Comparison of ENCODE assay signal across 8 mouse cellular contexts in the genomic region with DNA sequence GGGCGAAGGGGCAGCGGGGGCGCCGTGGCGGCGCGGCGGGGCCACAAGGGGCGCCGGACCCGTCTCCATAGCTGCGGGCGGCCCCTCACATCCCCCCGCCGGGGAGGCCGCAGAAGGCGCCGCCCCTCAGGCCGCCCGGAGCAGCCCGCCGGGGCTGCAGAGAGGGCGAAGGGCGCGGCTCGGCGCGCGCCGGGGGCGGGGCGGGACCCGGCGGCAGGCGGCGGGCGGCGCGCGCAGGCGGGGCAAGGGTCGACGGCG. TPM values are rescaled to one million over a fixed set of nuclear protein-coding genes. Genes with fewer than 3 reads are reported as not detected.
DNase-seq lines count a peak whose midpoint lies in the region; ATAC-seq lines count a peak whose summit lies in the region.

A gene (minus strand): TSS at position 174 of the 258 bp plus-strand sequence.

- peak within 1 kb of the TSS; percentile 93 for H3K9ac ChIP-seq in intestine, embryonic 16.5 days (ENCODE audit: low read depth, low read length)

- peak within 1 kb of the TSS; percentile 78 for H3K4me2 ChIP-seq in intestine, embryonic 16.5 days (ENCODE audit: low read depth, low read length)

- 0% methylated on average over 20 of the region's 44 CpGs for WGBS in intestine, embryonic 16.5 days
- 0% methylated on average over 33 of the region's 44 CpGs for WGBS in midbrain, embryonic 10.5 days

- peaks cover 4% of the 10 kb centered on the region; the same call in 1 of the 2 replicates for H3K36me3 ChIP-seq in intestine, embryonic 16.5 days (ENCODE audit: control insufficient read depth, insufficient read depth, low read length)
- H3K36me3 ChIP-seq in midbrain, embryonic 10.5 days, result peaks cover 20% of the 10 kb centered on the region

- H3K27ac ChIP-seq in intestine, embryonic 16.5 days (ENCODE audit: low read length), result peak within 1 kb of the TSS; percentile 90
- peak within 1 kb of the TSS; percentile 93 for H3K27ac ChIP-seq in midbrain, embryonic 10.5 days (replicated peaks)

- DNase-seq in layer of hippocampus, adult 18-20 months (ENCODE audit: low spot score in 2 of 2), result peak in 1 of 2 experiments; percentile 50
- no peak for DNase-seq in layer of hippocampus, adult 9-11 months
- no peak for DNase-seq in adrenal gland, postnatal 14 days
- no peak for DNase-seq in gastrocnemius, postnatal 25 days
- DNase-seq in midbrain, embryonic 10.5 days (ENCODE audit: low spot score), result no peak
- no peak for DNase-seq in ovary, postnatal 36 days (ENCODE audit: low spot score)
- DNase-seq in ovary, postnatal 10 days (ENCODE audit: low spot score), result no peak

- H3K27me3 ChIP-seq in intestine, embryonic 16.5 days (replicated peaks; ENCODE audit: control insufficient read depth, insufficient read depth, low read length), result no peaks in the 10 kb centered on the region
- H3K27me3 ChIP-seq in midbrain, embryonic 10.5 days (ENCODE audit: low read depth, poor library complexity, severe bottlenecking), result peaks cover 21% of the 10 kb centered on the region

- H3K9me3 ChIP-seq in intestine, embryonic 16.5 days (ENCODE audit: control insufficient read depth, low read length), result no peaks in the 10 kb centered on the region
- H3K9me3 ChIP-seq in midbrain, embryonic 10.5 days (replicated peaks), result no peaks in the 10 kb centered on the region

- H3K4me3 ChIP-seq in intestine, embryonic 16.5 days (ENCODE audit: low read length), result peak within 1 kb of the TSS; percentile 95
- peak within 1 kb of the TSS; percentile 70 for H3K4me3 ChIP-seq in midbrain, embryonic 10.5 days

- H3K4me1 ChIP-seq in intestine, embryonic 16.5 days (ENCODE audit: control insufficient read depth, insufficient read depth, low read length), result peaks cover 13% of the 10 kb centered on the region
- H3K4me1 ChIP-seq in midbrain, embryonic 10.5 days, result peaks cover 44% of the 10 kb centered on the region

- peak; percentile 44 for ATAC-seq in intestine, embryonic 16.5 days

RNA-seq across cellular contexts. Expression of the gene that starts here (rescaled TPM):
- 100 to 1,000 TPM in 1 of 2 experiments, 10 to 100 TPM in 1; 93.5 to 106 TPM for total RNA-seq in layer of hippocampus, adult 18-20 months (2021)
- 38.9 and 45.6 TPM in 2 replicates for total RNA-seq in adrenal gland, postnatal 14 days (2021)
- 10 to 100 TPM; 32.8 to 34.1 TPM for total RNA-seq in gastrocnemius, postnatal 25 days (2021)
- 15.5 and 18.4 TPM in 2 replicates for polyA plus RNA-seq in intestine, embryonic 16.5 days (2015; fragmentation: Nextera tagmentation; extraction: Ambion mirVana)
- polyA plus RNA-seq in midbrain, embryonic 10.5 days (2016; fragmentation: Nextera tagmentation; extraction: Ambion mirVana), result 22.7 and 29.4 TPM in 2 replicates
